Mouse (Mus musculus): ENCODE results near the gene Hsd17b6. TPM values are rescaled to one million over a fixed set of nuclear protein-coding genes. Genes with fewer than 3 reads are reported as not detected.

Hsd17b6 gene
- total RNA-seq, 2 experiments from 2014 or later = not detected

DNA sequence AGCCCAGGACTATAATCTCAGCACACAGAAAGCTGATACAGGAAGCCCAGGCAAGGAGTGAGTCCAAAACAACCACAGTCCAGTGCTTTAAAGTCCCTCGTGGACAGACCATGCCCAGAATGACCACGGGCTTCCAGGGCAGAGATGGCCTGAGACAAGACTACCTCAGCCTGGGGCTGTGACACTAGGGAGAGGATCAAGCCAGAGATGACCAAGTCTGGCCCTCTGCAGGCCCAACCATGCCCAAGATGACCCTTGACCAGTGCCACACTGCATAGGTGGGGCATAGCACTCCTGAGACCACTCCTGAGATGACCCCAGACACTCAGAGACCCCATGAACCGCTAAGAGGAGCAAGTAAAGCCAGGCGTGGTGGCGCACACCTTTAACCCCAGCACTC, 2.3 kb upstream of the Hsd17b6 start:
- DNase-seq (ENCODE audit: low spot score in 2 of 2) = no peak
- intact Hi-C loops (cut with DNase I) = loop anchor here (5.0 to 10.0 kb wide), 3 partner anchors 52 to 335 kb away; partner anchors contain the start of gene Zbtb39

DNA sequence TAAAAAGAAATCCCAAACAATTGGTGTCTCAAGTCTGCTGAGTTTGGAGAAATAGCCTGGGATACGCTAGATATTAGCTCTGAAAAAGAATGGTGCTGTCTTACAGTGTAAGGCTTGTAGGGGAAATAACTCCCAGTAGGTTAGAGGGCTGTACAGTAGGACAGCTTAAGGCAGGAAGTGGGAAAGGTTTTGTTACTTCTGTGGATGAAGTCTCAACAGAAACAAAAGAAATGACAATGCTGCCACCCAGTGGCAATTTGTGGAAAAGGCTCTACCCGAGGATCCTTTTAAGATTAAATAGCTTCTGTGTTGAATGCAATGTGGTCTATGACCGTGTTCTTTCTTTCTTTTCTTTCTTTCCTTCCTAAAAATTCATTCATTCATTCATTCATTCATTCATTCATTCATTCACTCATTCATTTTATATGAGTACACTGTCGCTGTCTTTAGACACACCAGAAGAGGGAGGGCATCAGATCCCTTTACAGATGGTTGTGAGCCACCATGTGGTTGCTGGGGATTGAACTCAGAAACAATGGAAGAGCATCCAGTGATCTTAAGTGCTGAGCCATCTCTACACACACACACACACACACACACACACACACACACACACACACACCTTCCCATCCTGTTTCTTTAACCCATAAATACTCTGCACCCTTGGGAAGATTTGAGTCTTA, 937 bp upstream of the Hsd17b6 start:
- intact Hi-C loops (cut with DNase I) = loop anchor here (5.0 to 10.0 kb wide), 3 partner anchors 51 to 334 kb away; partner anchors contain the start of gene Zbtb39
- DNase-seq (ENCODE audit: low spot score in 2 of 2) = peak; percentile 86 to 88

DNA sequence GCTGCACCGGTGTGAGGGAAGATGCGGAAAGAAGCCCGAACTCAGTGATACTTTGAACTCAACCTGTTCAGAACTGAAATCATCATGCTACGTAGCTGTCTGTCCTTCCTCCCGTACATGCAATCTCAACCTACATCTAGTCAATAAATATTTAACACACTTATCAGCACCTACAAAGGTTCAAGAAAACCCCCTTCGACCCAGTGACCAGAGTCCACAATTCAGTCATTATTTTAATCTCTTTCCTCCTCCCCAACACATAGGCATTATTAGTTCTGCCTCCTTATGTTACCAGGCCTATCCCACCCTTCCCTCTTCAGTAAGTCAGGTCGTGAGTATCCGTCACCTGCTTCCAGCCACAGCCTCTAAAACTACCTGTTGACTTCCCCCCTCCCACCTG, 1.9 kb downstream of the Hsd17b6 start:
- intact Hi-C loops (cut with DNase I) = loop anchor here (5.0 to 10.0 kb wide), 3 partner anchors 48 to 331 kb away; partner anchors contain the start of gene Zbtb39

DNA sequence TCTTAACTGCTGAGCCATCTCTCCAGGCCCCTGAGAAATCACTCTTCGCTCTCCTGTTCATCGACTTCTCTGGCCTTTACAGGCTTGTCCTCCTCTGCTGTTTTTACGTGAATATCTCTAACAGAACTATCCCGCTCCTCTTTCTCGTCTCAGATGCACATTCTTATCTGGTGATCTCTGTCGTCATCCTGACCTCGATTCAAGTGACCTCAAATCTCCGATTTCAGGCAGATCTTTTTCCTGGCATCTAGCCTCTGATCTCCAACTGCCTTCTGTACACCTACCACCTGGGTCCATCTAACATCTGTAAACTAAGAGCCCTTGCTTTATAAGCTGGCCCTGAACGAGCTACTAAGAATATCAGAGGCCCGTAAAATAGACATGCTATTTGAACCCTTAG, 2.5 kb downstream of the Hsd17b6 start:
- intact Hi-C loops (cut with DNase I) = loop anchor here (5.0 to 10.0 kb wide), 3 partner anchors 48 to 330 kb away; partner anchors contain the start of gene Zbtb39
- no peak for DNase-seq (ENCODE audit: low spot score in 2 of 2)

More for the DNA sequence above, 1.9 kb downstream of the Hsd17b6 start:
- no peak for DNase-seq (ENCODE audit: low spot score in 2 of 2)

DNA sequence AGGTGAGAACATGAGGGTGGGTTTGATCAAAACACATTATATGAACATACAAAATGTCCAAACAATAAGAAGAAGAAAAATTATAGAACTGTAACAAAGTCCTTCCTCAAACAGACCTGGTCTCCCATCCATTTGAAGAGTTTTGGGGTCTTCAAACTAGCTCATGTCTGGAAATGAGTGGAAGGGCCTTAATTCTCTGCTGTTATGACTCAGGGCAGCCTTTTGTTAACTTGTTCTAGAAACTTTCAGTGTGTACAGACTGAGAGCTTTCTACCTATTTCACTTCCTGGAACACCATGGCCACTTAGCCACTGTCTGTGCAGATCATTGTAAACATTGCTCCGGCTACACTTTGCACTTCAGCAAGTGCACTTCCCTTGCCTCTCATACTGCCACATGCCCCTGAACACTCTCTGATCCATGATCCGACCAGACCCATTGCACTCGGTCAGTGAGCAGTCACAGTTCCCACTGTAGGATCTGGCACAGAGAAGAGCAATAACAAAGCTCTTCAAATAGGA, 4.1 kb downstream of the Hsd17b6 start:
- intact Hi-C loops (cut with DNase I) = loop anchor here (10.0 kb wide), 1 partner anchor 329 kb away; no protein-coding TSS in a partner anchor
- DNase-seq (ENCODE audit: low spot score in 2 of 2) = no peak

DNA sequence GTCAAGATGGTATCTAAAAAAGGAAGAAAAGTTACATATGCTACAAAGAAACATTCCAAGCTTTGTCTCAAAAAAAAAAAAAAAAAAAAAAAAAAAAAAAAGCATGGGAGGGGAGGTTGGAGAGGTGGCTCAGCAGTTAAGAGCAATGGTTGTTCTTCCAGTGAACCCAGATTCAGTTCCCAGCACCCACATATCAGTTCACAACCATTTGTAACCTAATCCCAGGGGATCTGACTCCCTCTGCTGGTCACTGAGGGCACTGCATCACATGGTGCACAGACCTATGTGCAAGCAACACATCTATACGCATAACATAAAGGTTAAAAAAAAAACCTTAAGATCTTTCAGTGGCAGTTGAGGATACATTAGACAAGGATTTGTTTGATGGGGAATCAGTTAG, 9.2 kb downstream of the Hsd17b6 start:
- DNase-seq (ENCODE audit: low spot score in 2 of 2) = no peak

DNA sequence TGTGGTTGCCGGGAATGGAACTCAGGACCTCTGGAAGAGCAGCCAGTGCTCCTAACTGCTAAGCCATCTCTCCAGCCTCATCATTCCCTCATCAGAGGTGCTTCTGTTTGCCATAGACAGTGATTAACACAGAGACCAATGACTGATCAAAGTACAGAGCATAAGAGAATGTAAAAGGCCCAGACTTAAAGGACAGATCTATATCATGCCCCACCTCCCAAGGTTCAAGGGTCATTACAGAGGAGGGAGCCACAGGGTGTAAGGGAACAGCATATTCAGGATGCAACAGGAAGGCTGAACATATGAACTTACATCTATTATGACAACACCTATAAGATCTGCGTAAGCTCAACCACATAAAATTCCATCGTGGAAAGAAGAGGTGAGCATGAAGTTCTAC, 10.7 kb downstream of the Hsd17b6 start:
- intact Hi-C loops (cut with DNase I) = no loop called here
- no peak for DNase-seq (ENCODE audit: low spot score in 2 of 2)

More for the DNA sequence above, 9.2 kb downstream of the Hsd17b6 start:
- intact Hi-C loops (cut with DNase I) = no loop called here

DNA sequence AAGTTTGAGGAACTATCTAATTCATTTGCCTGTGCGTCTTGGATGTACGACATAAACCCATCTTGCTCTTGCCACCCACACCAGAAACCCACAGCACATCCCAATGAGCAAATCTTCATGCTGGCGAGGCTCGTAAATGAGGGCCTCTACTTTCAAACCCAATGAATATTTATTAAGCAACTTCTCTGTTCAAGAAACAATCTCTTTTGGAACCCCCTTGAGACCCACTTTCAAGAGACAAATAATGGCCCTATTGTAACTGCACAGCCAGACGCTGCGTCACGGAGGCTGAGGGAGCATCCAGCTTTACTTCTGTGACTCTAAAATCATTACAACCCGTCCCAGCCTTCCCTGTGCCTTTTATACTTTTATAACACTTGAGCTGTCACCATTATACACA, 21.8 kb downstream of the Hsd17b6 start:
- DNase-seq (ENCODE audit: low spot score in 2 of 2) = no peak
- intact Hi-C loops (cut with DNase I) = no loop called here

DNA sequence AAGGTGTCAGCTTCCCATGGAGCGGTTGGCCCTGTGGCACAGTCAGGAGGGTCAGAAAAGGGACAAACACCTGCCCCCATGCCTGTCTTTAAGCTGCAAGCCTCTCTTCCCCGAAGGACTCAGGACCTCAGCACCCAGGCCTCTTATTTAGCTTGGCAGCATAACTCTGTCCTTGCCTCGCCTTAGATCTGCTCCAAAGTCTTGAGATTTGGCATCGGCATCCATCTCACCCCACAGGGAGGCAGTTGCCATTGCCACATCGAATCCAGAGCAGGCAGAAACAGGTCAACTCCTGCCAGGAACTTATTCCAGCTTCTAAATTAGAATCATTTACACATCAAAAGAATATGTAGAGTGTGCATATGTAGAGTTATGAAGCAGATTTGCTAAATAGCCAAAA, 22.8 kb downstream of the Hsd17b6 start:
- intact Hi-C loops (cut with DNase I) = no loop called here
- DNase-seq (ENCODE audit: low spot score in 2 of 2) = peak; percentile 5 to 18

DNA sequence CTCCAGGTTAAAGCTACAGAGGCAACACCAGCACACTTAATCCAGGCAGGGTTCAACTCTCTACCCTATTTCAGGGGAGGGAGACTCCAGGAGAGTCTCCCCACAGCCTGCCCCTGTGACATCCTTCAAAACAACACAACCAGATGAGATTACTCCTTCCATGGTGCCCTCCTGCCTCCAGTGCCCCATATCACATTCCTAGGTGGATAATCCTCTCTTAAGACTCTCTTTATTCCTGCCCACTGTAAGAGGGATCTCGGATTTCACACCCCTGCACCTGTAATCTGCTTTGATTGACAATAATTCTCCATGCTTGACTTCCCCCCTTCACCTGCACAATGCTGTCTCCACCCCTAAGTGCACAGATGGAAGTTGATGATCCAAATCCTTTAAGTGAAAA, 31.9 kb downstream of the Hsd17b6 start:
- intact Hi-C loops (cut with DNase I) = no loop called here

DNA sequence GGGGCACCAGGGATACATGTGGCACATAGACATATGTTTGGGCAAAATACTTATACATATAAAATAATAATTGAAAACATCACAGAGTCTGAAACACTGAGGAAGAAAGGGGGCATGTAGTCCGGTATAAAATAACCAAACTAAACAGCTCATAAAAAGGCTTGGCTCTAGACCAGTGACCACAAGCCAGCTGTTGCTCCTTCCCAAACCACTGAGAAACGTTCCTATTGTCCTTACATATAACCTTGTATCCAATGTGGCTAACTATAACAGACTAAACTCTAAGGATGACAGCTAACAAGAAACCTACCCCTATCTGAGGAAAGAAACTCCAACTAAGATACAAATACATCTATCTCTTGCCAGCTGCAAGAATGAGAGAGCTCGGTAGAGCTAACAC, 33.3 kb downstream of the Hsd17b6 start:
- intact Hi-C loops (cut with DNase I) = no loop called here
- no peak for DNase-seq (ENCODE audit: low spot score in 2 of 2)

More for the DNA sequence above, 31.9 kb downstream of the Hsd17b6 start:
- DNase-seq (ENCODE audit: low spot score in 2 of 2) = no peak

DNA sequence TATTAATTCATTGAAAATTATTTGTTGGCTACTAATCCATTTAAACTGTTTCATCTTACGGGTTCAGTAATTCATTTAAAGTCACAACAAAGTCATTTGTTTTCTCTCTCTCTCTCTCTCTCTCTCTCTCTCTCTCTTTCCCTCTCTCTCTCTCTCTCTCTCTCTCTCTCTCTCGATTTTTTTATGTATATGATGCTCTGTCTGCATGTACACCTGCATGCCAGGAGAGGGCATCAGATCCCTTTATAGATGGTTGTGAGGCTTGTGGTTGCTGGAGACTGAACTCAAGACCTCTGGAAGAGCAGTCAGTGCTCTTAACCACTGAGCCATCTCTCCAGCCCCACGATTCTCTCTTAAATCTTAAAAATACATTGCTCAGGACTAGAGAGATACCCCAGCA, 36.3 kb downstream of the Hsd17b6 start:
- DNase-seq (ENCODE audit: low spot score in 2 of 2) = no peak
- intact Hi-C loops (cut with DNase I) = no loop called here

DNA sequence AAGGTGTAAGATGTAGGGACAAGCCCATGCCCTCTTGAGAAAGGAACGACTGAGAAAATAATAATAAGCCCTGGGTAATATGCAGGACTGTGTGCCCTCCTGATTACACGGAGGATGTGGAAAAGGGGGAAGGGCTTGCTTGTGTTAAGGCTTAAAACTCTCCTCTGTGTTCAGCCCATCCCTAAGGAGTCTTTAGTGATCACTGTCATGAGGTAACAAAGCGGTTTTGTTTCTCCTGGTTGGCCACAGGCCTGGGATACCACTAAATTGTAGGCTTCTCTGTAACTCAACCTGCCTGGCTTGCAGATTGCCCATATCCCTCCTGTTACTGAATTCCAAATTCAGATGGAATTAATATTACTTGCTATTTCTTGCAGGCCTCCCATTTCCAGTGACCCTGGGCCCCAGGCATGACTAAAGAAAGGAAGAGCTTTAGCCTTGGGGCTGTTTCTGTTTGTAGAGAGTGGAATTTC, 37.0 kb downstream of the Hsd17b6 start:
- DNase-seq (ENCODE audit: low spot score in 2 of 2) = no peak
- intact Hi-C loops (cut with DNase I) = no loop called here

DNA sequence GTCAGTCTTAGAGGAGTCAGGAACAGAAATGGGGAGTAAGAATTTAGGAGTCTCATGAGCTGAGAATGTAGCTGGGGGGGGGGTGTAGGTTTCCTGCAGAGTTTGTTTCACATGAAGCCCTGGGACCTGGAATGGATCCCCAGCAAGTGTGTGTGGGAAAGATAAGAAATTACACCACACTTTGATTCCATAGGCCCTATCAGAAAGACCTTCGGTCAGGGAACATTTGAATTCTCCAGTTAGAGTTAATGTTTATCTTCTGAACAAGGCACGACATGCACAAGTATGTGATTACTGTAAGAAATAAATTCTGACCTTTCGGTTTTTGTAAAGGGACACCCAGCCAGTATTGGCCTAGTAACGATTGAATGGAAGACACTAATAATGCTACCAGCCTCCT, 37.6 kb downstream of the Hsd17b6 start:
- DNase-seq (ENCODE audit: low spot score in 2 of 2) = no peak
- intact Hi-C loops (cut with DNase I) = no loop called here

DNA sequence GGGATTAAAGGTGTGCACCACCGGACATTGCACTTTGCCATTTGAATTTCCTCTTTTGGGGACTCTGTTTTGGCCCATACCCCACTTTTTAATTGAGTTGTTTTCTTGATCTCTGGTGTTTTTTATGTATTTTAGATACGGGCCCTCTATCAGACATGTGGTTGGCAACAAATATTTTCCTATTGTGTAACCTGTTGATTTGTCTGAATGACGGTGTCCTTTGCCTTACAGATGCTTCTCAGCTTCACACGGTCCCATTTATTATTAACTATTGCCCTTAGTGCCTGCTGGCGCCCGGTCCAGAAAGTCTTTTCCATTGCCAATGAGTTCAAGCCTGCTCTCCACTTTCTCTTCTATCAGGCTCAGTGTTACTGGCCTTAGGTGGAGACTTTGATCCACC, 40.9 kb downstream of the Hsd17b6 start:
- intact Hi-C loops (cut with DNase I) = no loop called here
- DNase-seq (ENCODE audit: low spot score in 2 of 2) = no peak

DNA sequence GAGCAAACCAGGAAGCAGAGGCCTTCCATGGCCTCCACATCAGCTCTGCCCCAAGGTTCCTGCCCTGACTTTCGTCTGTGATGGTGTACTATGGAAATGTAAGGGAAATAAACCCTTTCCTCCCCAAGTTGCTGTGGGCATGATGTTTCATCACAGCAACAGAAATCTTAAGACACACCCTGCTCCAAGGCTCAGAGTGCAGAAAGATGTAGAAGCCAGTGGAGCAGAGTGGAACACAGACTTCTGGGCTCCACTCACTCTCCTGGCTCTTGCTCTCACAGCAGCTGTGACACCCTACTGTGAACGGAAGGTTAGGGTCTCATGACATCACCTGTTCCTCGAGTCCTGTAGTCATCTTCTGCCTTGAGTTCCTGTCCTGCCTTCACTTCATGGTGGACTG, 43.4 kb downstream of the Hsd17b6 start:
- no peak for DNase-seq (ENCODE audit: low spot score in 2 of 2)
- intact Hi-C loops (cut with DNase I) = no loop called here

DNA sequence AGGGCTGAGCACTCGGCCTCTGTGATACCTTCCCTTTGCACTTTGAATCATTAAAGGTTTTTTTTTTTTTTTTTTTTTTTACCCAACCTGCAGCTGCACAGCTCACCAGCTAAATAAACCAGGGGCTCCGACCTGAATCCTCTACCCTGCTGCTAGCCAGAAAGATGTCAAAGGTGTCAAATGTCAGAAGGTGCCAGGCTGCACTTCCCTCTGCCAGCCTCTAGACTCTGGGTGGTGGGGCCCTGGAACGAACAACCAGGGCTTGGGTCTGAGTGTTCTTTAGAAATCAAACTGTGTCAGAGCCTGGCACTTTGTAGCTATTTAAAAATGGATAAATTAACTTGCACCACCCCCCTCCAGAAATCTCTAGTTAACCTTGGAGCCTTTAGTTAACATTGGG, 45.0 kb downstream of the Hsd17b6 start:
- no peak for DNase-seq (ENCODE audit: low spot score in 2 of 2)
- intact Hi-C loops (cut with DNase I) = no loop called here

DNA sequence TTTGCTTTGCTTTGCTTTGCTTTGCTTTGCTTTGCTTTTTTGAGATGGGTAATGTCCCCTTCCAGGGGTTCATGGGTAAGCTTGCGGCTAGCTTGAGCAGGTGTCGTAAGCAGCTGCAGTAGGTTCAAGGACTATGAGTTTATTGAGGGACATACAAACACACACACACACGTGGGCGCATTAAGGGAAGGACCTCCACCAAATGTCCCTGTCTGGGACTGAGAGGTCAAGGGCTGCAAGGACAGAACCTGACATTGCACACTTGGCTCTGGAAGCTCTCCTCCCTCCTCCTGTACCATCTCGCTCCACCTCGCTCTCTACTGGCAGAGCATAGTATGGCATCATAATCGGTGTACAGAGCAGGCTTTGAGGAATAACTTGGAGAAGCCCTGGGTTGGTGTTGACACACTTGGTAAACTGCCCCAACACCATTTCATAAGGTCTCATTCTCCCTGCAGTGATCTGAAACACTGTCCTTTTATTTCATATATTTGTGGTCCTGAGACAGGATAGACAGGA, 48.2 kb downstream of the Hsd17b6 start:
- DNase-seq (ENCODE audit: low spot score in 2 of 2) = no peak
- intact Hi-C loops (cut with DNase I) = loop anchor here (5.0 to 10.0 kb wide), 2 partner anchors 48 to 226 kb away; partner anchors contain the start of genes Hsd17b6 and Rbms2

DNA sequence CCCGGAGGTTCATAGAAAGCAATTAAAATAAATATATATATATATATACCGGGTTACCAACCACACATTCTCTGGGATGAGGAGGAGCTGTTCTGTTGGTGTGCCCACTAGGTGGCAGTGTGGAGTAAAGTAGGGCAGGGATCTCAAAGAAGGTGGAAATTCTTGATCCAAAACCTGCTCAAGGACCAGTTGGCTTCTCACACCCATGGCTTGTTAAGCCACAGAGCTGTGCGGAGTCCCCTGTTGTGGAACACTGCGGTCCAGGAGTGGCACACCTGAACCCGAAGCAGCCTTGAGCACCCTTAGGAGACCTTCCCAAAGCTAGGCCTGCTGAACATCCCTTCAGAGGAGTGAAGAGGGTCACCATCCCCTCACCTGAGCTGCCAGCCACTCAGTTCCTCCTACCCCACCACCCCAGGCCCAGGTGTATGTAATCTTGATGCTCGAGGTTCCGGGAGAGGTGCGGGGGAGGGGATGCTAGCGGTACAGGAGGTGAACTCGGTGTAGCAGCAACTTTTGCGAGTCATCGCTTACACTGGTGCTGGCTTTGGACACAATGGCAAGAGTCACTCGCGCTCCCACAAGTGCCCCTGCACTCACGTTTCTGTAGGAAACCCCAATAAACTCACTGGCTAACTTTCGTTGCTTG, 51.1 kb downstream of the Hsd17b6 start:
- peak; percentile 50 to 75 for DNase-seq (ENCODE audit: low spot score in 2 of 2)
- intact Hi-C loops (cut with DNase I) = loop anchor here (5.0 to 10.0 kb wide), 2 partner anchors 51 to 229 kb away; partner anchors contain the start of genes Hsd17b6 and Rbms2

DNA sequence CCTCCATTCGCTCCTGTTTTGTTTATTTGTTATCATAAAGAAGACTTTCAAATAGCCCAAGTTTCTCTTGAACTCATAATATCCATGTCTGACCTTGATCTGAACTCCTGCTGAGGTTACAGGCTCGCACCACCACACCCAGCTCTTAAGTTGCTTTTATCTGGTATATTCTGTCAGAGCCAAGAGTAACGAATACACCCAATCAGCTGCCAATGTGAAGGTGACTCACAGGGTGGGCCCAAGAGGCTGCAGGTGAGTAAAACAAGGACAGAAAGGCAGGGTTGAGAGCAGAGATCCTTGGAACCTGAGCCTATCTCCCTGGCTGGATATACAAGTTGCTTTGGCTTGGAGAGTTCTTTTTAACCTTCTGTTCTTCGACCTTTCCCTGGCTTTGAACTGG, 52.4 kb downstream of the Hsd17b6 start:
- intact Hi-C loops (cut with DNase I) = loop anchor here (5.0 to 10.0 kb wide), 2 partner anchors 52 to 230 kb away; partner anchors contain the start of genes Hsd17b6 and Rbms2
- DNase-seq (ENCODE audit: low spot score in 2 of 2) = no peak

Measured in left cerebral cortex, postnatal 14 days (tissue).